Mouse (Mus musculus) stomach, adult 2 months (tissue): ENCODE results near the gene Tnfrsf18. TPM values are rescaled to one million over a fixed set of nuclear protein-coding genes. Genes with fewer than 3 reads are reported as not detected.

ENCODE experiments used
- polyA plus RNA-seq: library from polyadenylated mRNA; depleted of rRNA; stranded (reverse); fragments of >200 nt; gene quantifications from 2 replicates; pipeline ENCODE4 v1.2.3, GENCODE M21; 2012; rRNA removed

Tnfrsf18 gene
- 2.6 and 2.8 TPM in 2 replicates for polyA plus RNA-seq

DNA sequence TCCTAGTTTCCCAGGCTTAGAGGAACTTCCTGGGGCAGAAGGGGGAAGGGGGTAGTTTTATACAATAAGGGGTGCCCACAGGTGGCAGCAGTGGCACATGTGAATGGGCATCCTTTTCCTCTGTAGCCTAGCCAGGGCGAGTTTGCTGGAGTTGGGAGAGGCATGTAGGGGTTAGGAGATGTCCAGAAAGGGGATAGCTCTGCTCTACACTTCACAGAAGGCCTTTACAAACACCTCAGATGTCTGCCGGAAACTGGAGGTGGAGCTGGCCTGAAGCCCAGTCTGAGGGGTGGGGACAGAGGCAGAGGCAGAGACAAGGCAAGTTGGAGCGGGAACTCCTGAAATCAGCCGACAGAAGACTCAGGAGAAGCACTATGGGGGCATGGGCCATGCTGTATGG, at the start of gene Tnfrsf18:
Gene Tnfrsf18 (plus strand): TSS at position 152 of the 400 bp plus-strand sequence.

DNA sequence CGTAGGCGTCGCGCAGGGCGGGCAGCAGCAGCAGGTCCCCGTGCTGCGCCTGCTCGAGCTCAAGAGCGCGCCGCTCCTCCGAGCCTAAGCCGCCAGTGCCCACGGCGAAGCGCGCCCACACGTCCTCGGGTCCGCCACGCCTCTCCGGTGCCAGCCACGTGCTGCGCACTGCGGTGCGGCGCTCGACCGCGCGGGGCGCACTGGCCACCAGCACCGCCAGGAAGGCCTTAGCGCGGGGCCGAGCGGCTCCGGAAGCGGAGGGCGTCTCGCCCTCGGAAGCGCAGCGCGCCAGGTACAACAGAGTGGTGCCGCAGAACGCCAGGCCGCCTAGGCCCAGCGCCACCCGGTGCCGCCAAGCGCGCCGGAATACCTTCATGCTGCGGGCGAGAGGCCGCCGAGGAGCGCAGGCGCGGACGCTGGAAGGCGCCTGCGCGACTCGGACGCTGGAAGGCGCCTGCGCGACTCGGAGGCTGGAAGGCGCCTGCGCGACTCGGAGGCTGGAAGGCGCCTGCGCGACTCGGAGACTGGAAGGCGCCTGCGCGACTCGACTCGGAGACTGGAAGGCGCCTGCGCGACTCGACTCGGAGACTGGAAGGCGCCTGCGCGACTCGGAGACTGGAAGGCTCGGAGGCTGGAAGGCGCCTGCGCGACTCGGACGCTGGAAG, 33.6 kb upstream of the Tnfrsf18 start, which contains the start of the genes B3galt6 and Sdf4:
Gene B3galt6 (minus strand): TSS at position 409 of the 665 bp plus-strand sequence.
Gene Sdf4 (plus strand): TSS at position 632 of the 665 bp plus-strand sequence.

DNA sequence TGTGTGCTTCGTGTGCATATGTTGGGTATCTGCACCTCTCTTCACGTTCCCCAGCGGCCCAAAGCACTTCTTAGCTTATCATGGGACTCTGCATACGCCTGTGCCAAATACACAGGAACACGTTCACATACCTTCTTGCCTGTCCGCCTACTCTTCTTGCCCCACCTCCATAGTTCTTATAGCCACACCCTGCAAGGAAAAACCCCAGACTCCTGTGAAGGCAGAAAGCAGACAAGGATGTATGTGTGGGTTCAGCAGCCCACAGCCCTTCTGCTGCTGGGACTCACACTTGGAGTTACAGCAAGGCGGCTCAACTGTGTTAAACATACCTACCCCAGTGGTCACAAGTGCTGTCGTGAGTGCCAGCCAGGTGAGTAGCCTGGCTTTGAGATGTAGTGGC, 12.3 kb upstream of the Tnfrsf18 start, which contains the start of gene Tnfrsf4:
Gene Tnfrsf4 (plus strand): TSS at position 207 of the 400 bp plus-strand sequence.

GRCm38 (mm10) chr4:156059261-156059660, 33.3 kb downstream of the Tnfrsf18 start, which contains the start of gene Ttll10:
Gene Ttll10 (minus strand): TSS chr4:156059414.

Other genes with a start within 250 kb of the Tnfrsf18 start
- gene Tmem88b, start 240.3 kb upstream of the Tnfrsf18 start, polyA plus RNA-seq, result 0.18 and 0.28 TPM in 2 replicates
- 0.09 TPM in 1 of 2 replicates, not detected in the other for gene Ankrd65, start 235.7 kb upstream of the Tnfrsf18 start, polyA plus RNA-seq
- 18.2 and 33.5 TPM in 2 replicates for gene Mrpl20, start 223.3 kb upstream of the Tnfrsf18 start, polyA plus RNA-seq
- 18.2 and 22.6 TPM in 2 replicates for gene Ccnl2, start 213.7 kb upstream of the Tnfrsf18 start, polyA plus RNA-seq
- gene Aurkaip1, start 194.9 kb upstream of the Tnfrsf18 start, polyA plus RNA-seq, result 106 and 164 TPM in 2 replicates
- gene Mxra8, start 186.5 kb upstream of the Tnfrsf18 start, polyA plus RNA-seq, result 106 and 126 TPM in 2 replicates
- 102 and 114 TPM in 2 replicates for gene Dvl1, start 178.8 kb upstream of the Tnfrsf18 start, polyA plus RNA-seq
- gene Tas1r3, start 162.8 kb upstream of the Tnfrsf18 start, polyA plus RNA-seq, result 0.33 and 0.81 TPM in 2 replicates
- 24.9 and 45.1 TPM in 2 replicates for gene Cptp, start 156.7 kb upstream of the Tnfrsf18 start, polyA plus RNA-seq
- 15.0 and 21.4 TPM in 2 replicates for gene Ints11, start 156.6 kb upstream of the Tnfrsf18 start, polyA plus RNA-seq
- 41.8 and 63.5 TPM in 2 replicates for gene Pusl1, start 134.4 kb upstream of the Tnfrsf18 start, polyA plus RNA-seq
- 21.4 and 21.8 TPM in 2 replicates for gene Acap3, start 134.3 kb upstream of the Tnfrsf18 start, polyA plus RNA-seq
- gene Ube2j2, start 82.3 kb upstream of the Tnfrsf18 start, polyA plus RNA-seq, result 41.1 and 63.8 TPM in 2 replicates
- 30.7 and 39.0 TPM in 2 replicates for gene C1qtnf12, start 63.8 kb upstream of the Tnfrsf18 start, polyA plus RNA-seq
- 4.6 and 6.1 TPM in 2 replicates for gene B3galt6, start 33.5 kb upstream of the Tnfrsf18 start, polyA plus RNA-seq
- gene Sdf4, start 33.3 kb upstream of the Tnfrsf18 start, polyA plus RNA-seq, result 25.9 and 26.5 TPM in 2 replicates
- gene Tnfrsf4, start 12.3 kb upstream of the Tnfrsf18 start, polyA plus RNA-seq, result 2.7 and 2.9 TPM in 2 replicates
- gene Ttll10, start 33.2 kb downstream of the Tnfrsf18 start, polyA plus RNA-seq, result 5.6 and 10.5 TPM in 2 replicates
- 3.9 and 5.1 TPM in 2 replicates for gene 9430015G10Rik, start 83.8 kb downstream of the Tnfrsf18 start, polyA plus RNA-seq
- gene Rnf223, start 104.3 kb downstream of the Tnfrsf18 start, polyA plus RNA-seq, result 0.82 and 3.3 TPM in 2 replicates
- gene Agrn, start 171.3 kb downstream of the Tnfrsf18 start, polyA plus RNA-seq, result 21.3 and 32.8 TPM in 2 replicates
- gene Isg15, start 174.7 kb downstream of the Tnfrsf18 start, polyA plus RNA-seq, result 6.6 and 11.0 TPM in 2 replicates
- 0.85 and 0.87 TPM in 2 replicates for gene AW011738, start 177.1 kb downstream of the Tnfrsf18 start, polyA plus RNA-seq
- gene Perm1, start 189.7 kb downstream of the Tnfrsf18 start, polyA plus RNA-seq, result 2.8 and 2.9 TPM in 2 replicates
- gene Plekhn1, start 208.7 kb downstream of the Tnfrsf18 start, polyA plus RNA-seq, result 51.4 and 62.2 TPM in 2 replicates
- 31.4 and 34.2 TPM in 2 replicates for gene Noc2l, start 209.8 kb downstream of the Tnfrsf18 start, polyA plus RNA-seq
- 0.12 and 0.15 TPM in 2 replicates for gene Samd11, start 229.5 kb downstream of the Tnfrsf18 start, polyA plus RNA-seq